Mouse (Mus musculus) testis, adult 10 weeks (tissue): ENCODE results near the gene Hapln4. TPM values are rescaled to one million over a fixed set of nuclear protein-coding genes. Genes with fewer than 3 reads are reported as not detected.

ENCODE experiments used
- polyA plus RNA-seq: library from polyadenylated mRNA; stranded (reverse); fragments of 350-450 nt; fragmentation: Illumina TruSeq; extraction: RNeasy Lipid Tissue Mini Kit (QIAGEN cat#74804); gene quantifications from one replicate; pipeline ENCODE4 v1.2.3, GENCODE M21; 2014; ENCODE audit warnings: low read depth, low replicate concordance

Gene Hapln4
- 0.06 TPM for polyA plus RNA-seq

DNA sequence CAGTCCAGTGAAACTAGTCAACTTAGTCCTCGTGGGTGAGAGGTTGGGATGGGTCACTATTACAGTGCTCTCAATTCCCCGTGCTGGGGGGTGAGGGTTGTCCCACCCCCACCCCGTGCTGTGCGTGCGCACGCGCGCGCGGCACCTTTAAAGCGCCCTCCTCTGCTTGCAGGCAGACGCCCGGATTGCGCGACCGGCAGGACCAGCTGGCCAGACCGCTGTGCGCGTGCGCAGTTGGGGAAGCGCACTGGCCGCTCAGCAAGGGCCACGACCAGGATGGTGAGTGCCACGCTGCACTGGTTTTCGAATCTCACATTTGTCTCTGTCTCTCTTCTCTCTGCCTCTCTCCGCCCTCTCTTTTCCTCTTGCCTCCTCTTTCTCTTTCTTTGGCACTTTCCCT, at the start of gene Hapln4:
Gene Hapln4 (plus strand): TSS at position 173 of the 400 bp plus-strand sequence.

DNA sequence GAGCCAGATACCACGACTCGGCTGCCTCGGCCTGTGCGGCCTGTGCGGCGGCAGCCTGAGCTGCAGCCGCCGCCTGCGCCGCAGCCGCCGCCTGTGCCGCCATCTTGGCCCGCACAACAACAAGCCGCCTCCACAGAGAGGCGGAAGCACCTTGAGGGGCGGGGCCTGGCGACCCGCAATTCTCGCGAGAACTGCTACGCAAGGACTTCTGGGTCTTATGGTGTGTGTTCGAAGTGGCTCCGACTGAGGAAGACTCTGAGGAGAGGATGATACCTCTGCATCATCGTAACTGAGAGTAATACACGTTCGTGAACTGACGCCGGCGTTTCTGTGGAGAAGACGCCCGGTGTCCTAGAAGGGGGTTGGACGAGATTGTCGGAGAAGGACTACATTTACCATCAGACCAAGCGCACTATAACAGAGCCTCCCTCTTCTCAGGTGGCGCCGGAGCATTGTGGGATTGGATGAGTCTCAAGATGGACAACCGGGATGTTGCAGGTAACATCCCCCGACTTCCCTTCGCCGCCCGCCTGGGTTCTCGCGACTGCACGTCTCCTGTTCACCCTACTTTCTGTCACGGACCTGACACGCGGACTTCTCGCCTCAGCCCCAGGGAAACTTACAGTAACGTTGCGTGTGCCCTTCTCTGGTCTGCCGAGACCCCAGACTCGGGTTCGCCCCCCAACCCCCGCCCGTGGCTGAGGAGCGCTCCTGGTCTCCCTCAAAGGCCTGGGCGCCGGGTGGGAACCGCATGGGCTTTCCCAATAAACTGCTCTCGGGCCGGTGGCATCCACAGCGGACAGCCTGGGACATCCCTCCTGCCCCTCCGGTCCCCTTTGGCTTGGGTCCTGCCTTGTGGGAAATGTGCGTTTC, 40.4 kb upstream of the Hapln4 start, which contains the start of the genes Mau2 and Sugp1:
Gene Mau2 (minus strand): TSS at position 152 of the 873 bp plus-strand sequence.
Gene Sugp1 (plus strand): TSS at position 231 of the 873 bp plus-strand sequence.

DNA sequence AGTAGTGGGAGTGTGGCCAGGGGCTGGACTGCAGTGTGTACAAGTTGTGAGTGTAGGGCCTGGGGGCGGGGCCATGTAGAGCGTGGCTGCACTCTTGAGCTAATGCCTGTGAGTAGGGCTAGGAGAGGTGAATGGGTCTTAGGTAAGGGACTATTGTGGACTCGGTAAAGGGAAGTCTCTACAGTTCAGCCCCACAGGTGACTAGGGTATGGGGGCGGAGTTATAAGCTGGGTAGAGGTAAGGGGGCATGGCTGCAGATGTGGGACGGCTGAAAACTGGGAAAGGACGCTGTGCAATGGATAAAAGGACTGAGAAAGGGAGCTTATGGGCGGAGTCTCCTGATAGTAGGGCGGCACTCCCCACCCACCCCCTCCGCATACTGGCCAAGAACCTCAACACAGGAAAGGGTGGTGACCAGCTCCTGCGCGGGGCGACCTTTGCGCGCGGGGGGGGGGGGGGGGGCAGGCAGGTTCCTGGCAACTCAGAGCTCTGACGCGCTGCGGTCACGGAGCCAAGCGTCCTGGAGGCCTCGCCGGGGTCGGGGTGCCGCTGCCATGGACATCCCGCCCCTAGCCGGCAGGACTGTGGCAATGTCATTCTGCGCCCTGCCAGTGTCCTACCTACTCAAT, 10.7 kb upstream of the Hapln4 start, which contains the start of gene Tm6sf2:
Gene Tm6sf2 (plus strand): TSS at position 484 of the 629 bp plus-strand sequence.

DNA sequence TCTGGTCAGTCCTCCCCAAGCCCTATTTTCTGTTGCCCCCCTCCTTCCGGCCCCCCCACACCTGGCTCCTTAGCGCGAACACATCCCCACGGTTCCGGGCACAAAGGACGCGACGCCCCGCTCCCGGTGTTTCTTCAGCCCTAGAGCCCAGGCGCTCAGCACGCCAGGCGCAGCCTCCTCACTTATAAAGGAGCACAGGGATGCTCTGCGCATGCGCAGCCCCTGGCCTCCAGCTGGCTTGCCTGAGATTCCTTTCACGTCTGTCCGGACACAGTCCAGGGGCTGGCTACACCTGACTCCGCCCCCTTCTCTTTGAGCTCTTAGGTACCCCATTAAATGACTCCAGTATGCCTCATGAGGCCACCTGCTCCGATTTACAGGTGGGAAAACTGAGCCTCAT, 37.4 kb downstream of the Hapln4 start, which contains the start of gene Ncan:
Gene Ncan (minus strand): TSS at position 207 of the 400 bp plus-strand sequence.

DNA sequence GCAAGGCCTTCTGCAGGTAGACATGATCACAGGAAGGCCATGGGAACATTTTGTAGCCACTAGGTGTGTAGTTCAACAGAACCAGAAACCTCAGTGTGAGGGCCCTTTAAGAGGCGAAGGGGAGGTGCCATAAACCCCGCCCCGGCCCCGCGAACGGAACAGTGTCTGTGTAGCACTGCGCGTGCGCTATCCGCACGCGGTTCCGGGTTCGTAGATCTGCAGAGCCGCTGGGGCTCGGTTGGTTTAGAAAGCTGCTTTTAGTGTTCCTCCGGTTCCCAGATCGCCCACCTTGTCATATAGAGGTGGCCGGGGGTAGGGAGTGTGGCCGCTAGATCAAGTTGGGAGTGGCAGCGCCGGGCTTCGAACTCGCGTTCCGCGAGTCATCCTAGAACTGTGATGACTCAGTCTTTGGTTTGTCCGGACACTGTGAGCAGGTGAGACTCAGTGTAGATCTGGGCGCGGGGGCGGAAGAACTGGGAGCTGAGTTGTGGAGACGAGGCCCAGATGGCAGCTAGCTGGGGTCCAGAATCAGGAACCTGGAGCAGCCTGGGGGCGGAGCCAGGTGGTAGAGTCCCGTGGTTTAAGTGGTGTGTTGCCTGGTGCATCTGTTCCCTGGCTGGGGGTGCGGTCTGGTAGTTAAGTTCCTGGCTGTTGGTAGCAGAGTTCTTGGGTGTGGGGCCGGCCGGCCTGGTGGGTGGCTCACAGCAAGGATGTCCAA, 48.1 kb downstream of the Hapln4 start, which contains the start of gene Nr2c2ap:
Gene Nr2c2ap (plus strand): TSS at position 168 of the 718 bp plus-strand sequence.

DNA sequence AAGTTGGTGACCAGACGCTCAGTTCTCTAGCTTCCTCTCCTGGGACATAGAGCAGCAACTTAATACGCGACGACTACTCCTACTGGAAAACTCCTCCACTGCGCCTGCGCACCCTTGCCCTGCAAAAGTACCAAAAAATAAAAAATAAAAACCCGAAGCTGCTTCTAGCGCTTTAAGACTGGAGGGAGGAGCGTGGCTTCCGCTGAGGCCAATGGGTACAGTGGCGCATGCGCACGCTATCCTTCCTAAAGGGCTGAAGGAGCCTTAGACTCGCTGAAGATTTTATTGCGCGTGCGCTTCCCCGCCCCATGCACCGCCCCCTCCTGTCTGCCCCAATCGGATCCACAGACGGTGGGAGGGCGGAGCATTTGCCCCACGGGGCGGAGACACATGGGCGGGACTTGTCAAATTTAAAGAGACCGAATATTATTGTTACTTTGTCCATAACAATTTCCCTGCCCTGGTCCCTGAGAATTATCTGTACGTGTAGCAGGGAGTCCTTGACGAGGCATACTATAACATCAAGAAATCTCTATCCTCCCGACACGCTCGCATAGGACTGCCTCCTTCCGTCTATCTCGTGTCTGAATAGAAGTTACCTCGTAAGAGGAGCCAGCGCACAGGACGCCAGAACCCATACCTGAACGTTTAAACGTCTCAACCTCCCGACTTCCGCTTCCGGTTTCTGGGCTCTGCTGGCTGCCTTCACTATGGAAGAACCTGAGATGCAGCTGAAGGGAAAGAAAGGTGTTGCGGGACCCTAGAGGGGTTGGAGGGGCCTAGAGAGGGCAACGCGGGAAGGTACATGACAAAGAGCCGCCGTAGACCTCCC, 56.0 kb downstream of the Hapln4 start, which contains the start of the genes Rfxank, Borcs8 and Mef2b:
Gene Rfxank (minus strand): TSS at position 129 of the 832 bp plus-strand sequence.
Gene Borcs8 (plus strand): TSS at position 474 of the 832 bp plus-strand sequence.
Gene Mef2b (plus strand): TSS at position 686 of the 832 bp plus-strand sequence.

Other genes with a start within 250 kb of the Hapln4 start
- not detected for gene Cilp2, start 195.8 kb upstream of the Hapln4 start, polyA plus RNA-seq
- gene Tssk6, start 181.3 kb upstream of the Hapln4 start, polyA plus RNA-seq: 0.21 TPM
- gene Ndufa13, start 180.9 kb upstream of the Hapln4 start, polyA plus RNA-seq: 0.39 TPM
- gene Yjefn3, start 180.7 kb upstream of the Hapln4 start, polyA plus RNA-seq: not detected
- 7.2 TPM for gene Gatad2a, start 87.1 kb upstream of the Hapln4 start, polyA plus RNA-seq
- gene Mau2, start 40.7 kb upstream of the Hapln4 start, polyA plus RNA-seq: 7.5 TPM
- gene Sugp1, start 40.6 kb upstream of the Hapln4 start, polyA plus RNA-seq: 18.5 TPM
- 0.66 TPM for gene Tm6sf2, start 10.5 kb upstream of the Hapln4 start, polyA plus RNA-seq
- gene Ncan, start 37.4 kb downstream of the Hapln4 start, polyA plus RNA-seq: 0.62 TPM
- 0.80 TPM for gene Nr2c2ap, start 47.9 kb downstream of the Hapln4 start, polyA plus RNA-seq
- 0.57 TPM for gene Rfxank, start 55.7 kb downstream of the Hapln4 start, polyA plus RNA-seq
- gene Borcs8, start 56.0 kb downstream of the Hapln4 start, polyA plus RNA-seq: 10.0 TPM
- not detected for gene Mef2b, start 56.3 kb downstream of the Hapln4 start, polyA plus RNA-seq
- gene Tmem161a, start 88.9 kb downstream of the Hapln4 start, polyA plus RNA-seq: 1.4 TPM
- gene Slc25a42, start 128.8 kb downstream of the Hapln4 start, polyA plus RNA-seq: 0.84 TPM
- 123 TPM for gene Sugp2, start 150.8 kb downstream of the Hapln4 start, polyA plus RNA-seq
- gene Armc6, start 151.0 kb downstream of the Hapln4 start, polyA plus RNA-seq: 0.36 TPM
- 0.17 TPM for gene Homer3, start 199.4 kb downstream of the Hapln4 start, polyA plus RNA-seq
- 10.8 TPM for gene Ddx49, start 219.0 kb downstream of the Hapln4 start, polyA plus RNA-seq
- 1.9 TPM for gene Cope, start 219.1 kb downstream of the Hapln4 start, polyA plus RNA-seq
- not detected for gene Cers1, start 232.3 kb downstream of the Hapln4 start, polyA plus RNA-seq
- gene Gdf1, start 246.4 kb downstream of the Hapln4 start, polyA plus RNA-seq: not detected